Mouse (Mus musculus) inflammation-experienced regulatory T-cells (primary cell): ENCODE results near the gene Olfr594. TPM values are rescaled to one million over a fixed set of nuclear protein-coding genes. Genes with fewer than 3 reads are reported as not detected.

Source experiments
- polyA plus RNA-seq, 2 experiments: library from polyadenylated mRNA; unstranded; fragments of 100-300 nt; shearing (Covaris generic); gene quantifications; one replicate each; pipeline ENCODE4 v1.2.1; 2017

The Olfr594 gene
- 1 to 10 TPM in 1 of 2 experiments, not detected in 1; 1.1 TPM for polyA plus RNA-seq

DNA sequence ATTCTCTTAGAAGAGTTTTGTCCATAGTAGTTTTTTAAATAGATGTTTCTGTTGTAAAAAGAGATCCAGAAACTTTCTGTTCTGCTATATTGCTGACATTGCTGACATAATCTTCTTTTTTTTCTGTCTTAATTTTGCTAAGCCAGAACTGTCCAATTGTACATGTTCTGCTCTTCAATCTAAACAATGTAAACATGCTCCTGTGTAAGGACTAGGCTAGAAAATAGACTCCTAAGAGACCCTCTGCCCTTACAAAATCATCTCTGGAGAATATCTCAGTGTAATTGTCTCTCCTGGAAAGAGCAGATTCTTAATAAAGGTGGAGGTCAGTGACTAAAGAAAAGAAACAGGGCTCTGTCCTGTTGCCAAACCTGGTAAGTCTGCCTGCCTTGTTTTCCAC is at the start of gene Olfr594:
Gene Olfr594, plus strand, starts transcription at position 301 of the 400 bp plus-strand sequence.

DNA sequence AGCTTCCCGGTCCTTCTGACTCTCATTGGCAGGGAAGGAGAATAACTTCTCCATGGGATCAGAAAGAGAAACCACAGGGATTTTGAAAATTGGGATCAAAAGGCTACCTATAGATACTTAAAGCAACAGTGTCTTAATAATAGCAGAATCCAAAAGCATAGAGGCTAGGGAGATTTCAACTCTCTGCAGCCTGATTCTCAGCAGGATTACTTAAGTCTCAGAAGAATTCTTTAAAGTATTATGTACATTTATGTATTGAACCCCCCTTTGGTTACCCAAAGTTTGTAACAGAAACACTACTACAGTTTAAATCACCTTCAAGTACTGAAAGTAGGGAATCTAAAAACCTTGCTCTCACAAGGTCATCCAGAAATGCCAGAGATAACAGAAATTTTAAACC is 38.6 kb upstream of the Olfr594 start, which contains the start of gene Olfr591:
Gene Olfr591, minus strand, starts transcription at position 101 of the 400 bp plus-strand sequence.

GRCm38 (mm10) chr7:103184503-103184902 is 32.3 kb upstream of the Olfr594 start, which contains the start of gene Olfr592:
Olfr592 (plus strand) TSS chr7:103184803.

GRCm38 (mm10) chr7:103211562-103211961 is 5.2 kb upstream of the Olfr594 start, which contains the start of gene Olfr593:
Olfr593 (plus strand) TSS chr7:103211862.

GRCm38 (mm10) chr7:103252405-103252804 is 35.6 kb downstream of the Olfr594 start, which contains the start of gene Usp17ld:
Usp17ld (minus strand) TSS chr7:103252505.

Other genes with a start within 250 kb of the Olfr594 start
- under 1 TPM; 0.22 to 0.67 TPM for gene Olfr577, start 241.1 kb upstream of the Olfr594 start, polyA plus RNA-seq
- gene Olfr578, start 227.7 kb upstream of the Olfr594 start, polyA plus RNA-seq, result not detected
- not detected for gene Olfr582, start 179.0 kb upstream of the Olfr594 start, polyA plus RNA-seq
- not detected for gene Olfr583, start 165.7 kb upstream of the Olfr594 start, polyA plus RNA-seq
- not detected for gene Olfr584, start 135.1 kb upstream of the Olfr594 start, polyA plus RNA-seq
- not detected for gene Olfr585, start 119.3 kb upstream of the Olfr594 start, polyA plus RNA-seq
- not detected for gene Olfr586, start 91.4 kb upstream of the Olfr594 start, polyA plus RNA-seq
- gene Olfr588-ps1, start 76.1 kb upstream of the Olfr594 start, polyA plus RNA-seq, result under 1 TPM in 1 of 2 experiments, not detected in 1; 0.32 TPM
- gene Olfr589, start 60.6 kb upstream of the Olfr594 start, polyA plus RNA-seq, result not detected
- gene Olfr591, start 38.7 kb upstream of the Olfr594 start, polyA plus RNA-seq, result 1 to 10 TPM in 1 of 2 experiments, under 1 TPM in 1; 0.42 to 1.0 TPM
- under 1 TPM; 0.06 to 0.20 TPM for gene Olfr592, start 32.2 kb upstream of the Olfr594 start, polyA plus RNA-seq
- gene Olfr593, start 5.1 kb upstream of the Olfr594 start, polyA plus RNA-seq, result not detected
- gene Usp17ld, start 35.5 kb downstream of the Olfr594 start, polyA plus RNA-seq, result not detected
- gene Olfr596, start 88.7 kb downstream of the Olfr594 start, polyA plus RNA-seq, result under 1 TPM in 1 of 2 experiments, not detected in 1; 0.29 TPM
- under 1 TPM; 0.10 to 0.17 TPM for gene Olfr597, start 99.3 kb downstream of the Olfr594 start, polyA plus RNA-seq
- gene Olfr598, start 106.6 kb downstream of the Olfr594 start, polyA plus RNA-seq, result not detected
- not detected for gene Olfr599, start 118.9 kb downstream of the Olfr594 start, polyA plus RNA-seq
- gene Olfr600, start 132.7 kb downstream of the Olfr594 start, polyA plus RNA-seq, result under 1 TPM in 1 of 2 experiments, not detected in 1; 0.89 TPM
- gene Olfr601, start 145.7 kb downstream of the Olfr594 start, polyA plus RNA-seq, result 1 to 10 TPM in 1 of 2 experiments, under 1 TPM in 1; 0.59 to 2.7 TPM
- 1 to 10 TPM in 1 of 2 experiments, not detected in 1; 2.6 TPM for gene Olfr603, start 169.2 kb downstream of the Olfr594 start, polyA plus RNA-seq
- not detected for gene Usp17lc, start 198.1 kb downstream of the Olfr594 start, polyA plus RNA-seq
- not detected for gene Olfr605, start 228.4 kb downstream of the Olfr594 start, polyA plus RNA-seq
- not detected for gene Olfr606, start 232.1 kb downstream of the Olfr594 start, polyA plus RNA-seq
- gene Olfr607, start 247.2 kb downstream of the Olfr594 start, polyA plus RNA-seq, result under 1 TPM; 0.05 to 0.20 TPM